Mouse (Mus musculus) heart, embryonic 15.5 days (tissue): ENCODE data around the gene Bag2. TPM values are rescaled to one million over a fixed set of nuclear protein-coding genes. Genes with fewer than 3 reads are reported as not detected.

Experiments used
- polyA plus RNA-seq: library from polyadenylated mRNA; unstranded; fragments of >200 nt; fragmentation: Nextera tagmentation; extraction: Ambion mirVana; gene quantifications from 2 replicates; pipeline ENCODE4 v1.2.1, GENCODE M21; 2015

Bag2 gene
- polyA plus RNA-seq, 1 experiment from 2014 or later: 76.3 TPM

Other genes starting within 250 kb of the Bag2 start
- 15.7 and 21.0 TPM in 2 replicates for gene Prim2, start 88.0 kb downstream of the Bag2 start, polyA plus RNA-seq
- gene Rab23, start 37.9 kb downstream of the Bag2 start, polyA plus RNA-seq: 13.6 and 14.7 TPM in 2 replicates
- 11.8 and 14.6 TPM in 2 replicates for gene Zfp451, start 56.8 kb upstream of the Bag2 start, polyA plus RNA-seq
- gene Bend6, start 150.0 kb upstream of the Bag2 start, polyA plus RNA-seq: 3.6 TPM in 2 replicates
- gene Dst, start 150.4 kb upstream of the Bag2 start, polyA plus RNA-seq: 21.4 and 23.4 TPM in 2 replicates